Mouse (Mus musculus): ENCODE measurements around the gene Tmc2. TPM values are rescaled to one million over a fixed set of nuclear protein-coding genes. Genes with fewer than 3 reads are reported as not detected.

The Tmc2 gene
- polyA plus RNA-seq, 1 experiment from 2014 or later, result not detected

GRCm38 (mm10) chr2:130289086-130289485, 94.1 kb downstream of the Tmc2 start:
- no peak overlapping the region for H3K9ac ChIP-seq
- H3K36me3 ChIP-seq (ENCODE audit: poor library complexity, severe bottlenecking), result no peaks in the 10 kb centered on the region
- ATAC-seq, result no peak
- WGBS, result 68% methylated on average over 4 of the region's 4 CpGs
- no peak overlapping the region for H3K27ac ChIP-seq
- no peak overlapping the region for H3K4me3 ChIP-seq
- peaks cover 22% of the 10 kb centered on the region for H3K4me1 ChIP-seq
- H3K4me2 ChIP-seq, result no peak overlapping the region
- H3K9me3 ChIP-seq (replicated peaks), result no peaks in the 10 kb centered on the region
- H3K27me3 ChIP-seq, result 0 out of 2 replicates have a peak, but pooled peaks cover 5% of the 10 kb centered on the region

GRCm38 (mm10) chr2:130291434-130291833, 96.4 kb downstream of the Tmc2 start:
- no peaks in the 10 kb centered on the region for H3K36me3 ChIP-seq (ENCODE audit: poor library complexity, severe bottlenecking)
- WGBS, result 14% methylated on average over 8 of the region's 8 CpGs

GRCm38 (mm10) chr2:130293009-130293408, 98.0 kb downstream of the Tmc2 start:
- Histone ChIP-seq H3K4me3 (no peak overlapping the region), H3K9me3 (replicated peaks) (no peaks in the 10 kb centered on the region), H3K9ac (no peak overlapping the region), H3K4me1 (peaks cover 38% of the 10 kb centered on the region), H3K27ac (no peak overlapping the region), H3K4me2 (no peak overlapping the region), H3K36me3 (ENCODE audit: poor library complexity, severe bottlenecking) (peaks cover 5% of the 10 kb centered on the region; the same call in 1 of the 2 replicates), H3K27me3 (peaks cover 8% of the 10 kb centered on the region)
- 67% methylated on average over 3 of the region's 3 CpGs for WGBS
- no peak for ATAC-seq

More at GRCm38 (mm10) chr2:130291434-130291833, 96.4 kb downstream of the Tmc2 start:
- 0 out of 2 replicates have a peak overlapping the region, but pooled peaks have one; percentile 23 for H3K9ac ChIP-seq
- ATAC-seq, result peak; percentile 53
- H3K27me3 ChIP-seq, result peaks cover 8% of the 10 kb centered on the region; the same call in 1 of the 2 replicates
- H3K4me1 ChIP-seq, result peaks cover 28% of the 10 kb centered on the region
- H3K4me3 ChIP-seq, result no peak overlapping the region
- H3K9me3 ChIP-seq (replicated peaks), result no peaks in the 10 kb centered on the region
- no peak overlapping the region for H3K27ac ChIP-seq
- H3K4me2 ChIP-seq, result 0 out of 2 replicates have a peak overlapping the region, but pooled peaks have one; percentile 14

GRCm38 (mm10) chr2:130293486-130293885, 98.5 kb downstream of the Tmc2 start:
- no peak; the same call in 1 of the 2 replicates for ATAC-seq
- H3K4me2 ChIP-seq, result 0 out of 2 replicates have a peak overlapping the region, but pooled peaks have one; percentile 5

GRCm38 (mm10) chr2:130294218-130294935, 99.4 kb downstream of the Tmc2 start:
- 10% methylated on average over 20 of the region's 20 CpGs for WGBS
- peak overlapping the region; percentile 71 for H3K4me3 ChIP-seq
- H3K4me1 ChIP-seq, result peaks cover 38% of the 10 kb centered on the region
- peaks cover 16% of the 10 kb centered on the region for H3K36me3 ChIP-seq (ENCODE audit: poor library complexity, severe bottlenecking)
- H3K9me3 ChIP-seq (replicated peaks), result no peaks in the 10 kb centered on the region
- peak overlapping the region; percentile 76 for H3K27ac ChIP-seq
- H3K4me2 ChIP-seq, result peak overlapping the region; percentile 70
- H3K27me3 ChIP-seq, result peaks cover 8% of the 10 kb centered on the region
- peak overlapping the region; percentile 92 for H3K9ac ChIP-seq
- ATAC-seq, result no peak

More at GRCm38 (mm10) chr2:130293486-130293885, 98.5 kb downstream of the Tmc2 start:
- Histone ChIP-seq H3K27ac (no peak overlapping the region), H3K9me3 (replicated peaks) (no peaks in the 10 kb centered on the region), H3K36me3 (ENCODE audit: poor library complexity, severe bottlenecking) (peaks cover 9% of the 10 kb centered on the region; the same call in 1 of the 2 replicates), H3K4me1 (peaks cover 38% of the 10 kb centered on the region), H3K9ac (no peak overlapping the region), H3K27me3 (peaks cover 8% of the 10 kb centered on the region), H3K4me3 (no peak overlapping the region)
- 6% methylated on average over 4 of the region's 4 CpGs for WGBS

GRCm38 (mm10) chr2:130294936-130295277, 99.9 kb downstream of the Tmc2 start, which contains the start of gene Ebf4:
Gene Ebf4 (plus strand): TSS chr2:130295169.
- Histone ChIP-seq H3K27ac (peak within 1 kb of the TSS; percentile 76), H3K36me3 (ENCODE audit: poor library complexity, severe bottlenecking) (peaks cover 22% of the 10 kb centered on the region), H3K4me3 (peak within 1 kb of the TSS; percentile 71), H3K4me1 (peaks cover 38% of the 10 kb centered on the region), H3K4me2 (peak within 1 kb of the TSS; percentile 70), H3K9ac (peak within 1 kb of the TSS; percentile 92), H3K9me3 (replicated peaks) (no peaks in the 10 kb centered on the region), H3K27me3 (peaks cover 8% of the 10 kb centered on the region)
- 2% methylated on average over 33 of the region's 39 CpGs for WGBS
- ATAC-seq, result peak; percentile 78

- peak overlapping the region; percentile 92 for H3K9ac ChIP-seq
- no peaks in the 10 kb centered on the region for H3K9me3 ChIP-seq (replicated peaks)
- peak overlapping the region; percentile 71 for H3K4me3 ChIP-seq
- H3K36me3 ChIP-seq (ENCODE audit: poor library complexity, severe bottlenecking), result peaks cover 26% of the 10 kb centered on the region
- H3K4me1 ChIP-seq, result peaks cover 38% of the 10 kb centered on the region
- WGBS, result under 1% methylated on average over 25 of the region's 99 CpGs
- peaks cover 8% of the 10 kb centered on the region for H3K27me3 ChIP-seq
- peak overlapping the region; percentile 76 for H3K27ac ChIP-seq
- ATAC-seq, result peak; percentile 72
- peak overlapping the region; percentile 70 for H3K4me2 ChIP-seq
Observed at GRCm38 (mm10) chr2:130295331-130296133, 100.5 kb downstream of the Tmc2 start.

- Histone ChIP-seq H3K27ac (peak overlapping the region; percentile 76), H3K9me3 (replicated peaks) (no peaks in the 10 kb centered on the region), H3K4me2 (peak overlapping the region; percentile 70), H3K27me3 (peaks cover 8% of the 10 kb centered on the region), H3K4me1 (peaks cover 36% of the 10 kb centered on the region), H3K36me3 (ENCODE audit: poor library complexity, severe bottlenecking) (peaks cover 26% of the 10 kb centered on the region), H3K4me3 (peak overlapping the region; percentile 71), H3K9ac (peak overlapping the region; percentile 92)
- 0 out of 2 replicates have a peak, but pooled peaks have one; percentile 1 for ATAC-seq
- 2% methylated on average over 20 of the region's 20 CpGs for WGBS
Observed at GRCm38 (mm10) chr2:130296134-130296745, 101.2 kb downstream of the Tmc2 start.

GRCm38 (mm10) chr2:130297580-130297979, 102.6 kb downstream of the Tmc2 start:
- Histone ChIP-seq H3K4me3 (no peak overlapping the region), H3K36me3 (ENCODE audit: poor library complexity, severe bottlenecking) (peaks cover 26% of the 10 kb centered on the region), H3K9me3 (replicated peaks) (no peaks in the 10 kb centered on the region), H3K27me3 (peaks cover 8% of the 10 kb centered on the region), H3K27ac (no peak overlapping the region), H3K4me1 (peaks cover 34% of the 10 kb centered on the region), H3K4me2 (peak overlapping the region; percentile 70), H3K9ac (no peak overlapping the region)
- WGBS, result 87% methylated on average over 9 of the region's 9 CpGs
- ATAC-seq, result no peak

- Histone ChIP-seq H3K9me3 (replicated peaks) (no peaks in the 10 kb centered on the region), H3K4me1 (peaks cover 4% of the 10 kb centered on the region; the same call in 1 of the 2 replicates), H3K27ac (no peak overlapping the region), H3K27me3 (no peaks in the 10 kb centered on the region), H3K36me3 (ENCODE audit: poor library complexity, severe bottlenecking) (peaks cover 55% of the 10 kb centered on the region), H3K9ac (0 out of 2 replicates have a peak overlapping the region, but pooled peaks have one; percentile 6), H3K4me2 (no peak overlapping the region), H3K4me3 (no peak overlapping the region)
- 50% methylated on average over 4 of the region's 4 CpGs for WGBS
- ATAC-seq, result no peak
Observed at GRCm38 (mm10) chr2:130303014-130303413, 108.0 kb downstream of the Tmc2 start.

Data from forebrain, embryonic 13.5 days (tissue).